Mouse (Mus musculus) E14TG2a.4 (cell line): ENCODE data around the gene Doc2b.

Source experiments
- CTCF ChIP-seq: conservative IDR thresholded peaks from 2 replicates; pipeline ENCODE4 v1.5.1; 2014; ENCODE audit warnings: low read length
- NANOG ChIP-seq: IDR thresholded peaks from 2 replicates; pipeline ENCODE4 v1.6.1; 2014; ENCODE audit warnings: borderline replicate concordance, low read length, mixed read lengths
- POU5F1 ChIP-seq: IDR thresholded peaks from 2 replicates; pipeline ENCODE4 v1.6.1; 2014; ENCODE audit warnings: low read length, borderline replicate concordance

GRCm38 (mm10) chr11:75736978-75737377 is 58.9 kb downstream of the Doc2b start:
- TF ChIP-seq CTCF = no peak
- TF ChIP-seq NANOG = no peak
- no peak for TF ChIP-seq POU5F1
